Mouse (Mus musculus): Measurements from ENCODE around the gene Eif2ak4. TPM values are rescaled to one million over a fixed set of nuclear protein-coding genes. Genes with fewer than 3 reads are reported as not detected.

Eif2ak4 gene
- total and polyA plus RNA-seq, 3 experiments, result 16.1 to 22.3 (median 18.1) TPM

DNA sequence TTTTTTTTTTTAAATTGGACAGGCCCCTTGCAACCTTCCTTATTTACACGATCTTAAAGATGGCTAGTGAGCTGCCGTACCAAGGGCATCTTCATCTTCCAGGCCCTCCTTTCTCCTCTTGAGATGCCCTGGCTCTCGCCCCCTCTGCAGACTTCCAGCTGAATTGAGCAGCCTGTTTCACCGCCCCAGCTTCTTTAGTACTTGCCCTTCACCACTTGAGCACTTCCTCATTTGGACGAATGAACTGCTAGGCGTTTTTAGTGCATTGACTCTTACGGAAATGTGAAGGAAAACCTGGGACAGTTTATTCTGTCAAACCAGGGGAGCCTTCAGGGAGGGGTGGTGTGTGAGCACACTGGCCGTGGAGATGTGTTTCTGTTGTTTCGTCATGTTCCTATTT lies 40.9 kb downstream of the Eif2ak4 start:
- dilution Hi-C loops (cut with MboI; ENCODE audit: extremely low pct_ligation_motif_present, extremely low pct_unique_long_range_greater_than_20kb, low sequenced_read_pairs) (no loop called here), in situ Hi-C loops (cut with MboI; ENCODE audit: low pct_ligation_motif_present, low pct_unique_long_range_greater_than_20kb, low sequenced_read_pairs) (no loop called here)
- peaks cover 2% of the 10 kb centered on the region for H3K9me3 ChIP-seq (replicated peaks; ENCODE audit: low read length)
- H3K27me3 ChIP-seq (replicated peaks), result no peaks in the 10 kb centered on the region
- no peak overlapping the region for H3K9ac ChIP-seq (ENCODE audit: insufficient read depth, low read depth)
- no peak overlapping the region for H3K4me2 ChIP-seq (ENCODE audit: insufficient read depth, low read depth, poor library complexity, severe bottlenecking)
- no peaks in the 10 kb centered on the region for H3K79me2 ChIP-seq (replicated peaks; ENCODE audit: control insufficient read depth, extremely low read depth, insufficient read depth, poor library complexity, severe bottlenecking)
- H3K4me3 ChIP-seq (replicated peaks in 1 of 3; ENCODE audit: low read depth in 2 of 3, low read length in 2 of 3, poor library complexity in 1 of 3), result no peak overlapping the region
- no peak for DNase-seq (ENCODE audit: extremely low read depth)
- peaks cover 39 to 93% of the 10 kb centered on the region in 2 experiments for H3K36me3 ChIP-seq (replicated peaks in 1 of 2; ENCODE audit: control insufficient read depth in 1 of 2, insufficient read depth in 1 of 2, low read length in 1 of 2)
- TF ChIP-seq SMC3 (IDR thresholded peaks at IDR 0.05; ENCODE audit: low read depth, low read length), result no peak
- TF ChIP-seq NRF1 (IDR thresholded peaks at IDR 0.05; ENCODE audit: low read depth, low read length), result no peak
- no peak for TF ChIP-seq SIN3A (IDR thresholded peaks at IDR 0.05; ENCODE audit: low read length)
- no peak for TF ChIP-seq E2F4 (IDR thresholded peaks at IDR 0.05; ENCODE audit: insufficient replicate concordance, low read depth, low read length)
- TF ChIP-seq MAFK (IDR thresholded peaks at IDR 0.05; ENCODE audit: insufficient replicate concordance, low read length), result no peak
- no peak for TF ChIP-seq MAX (IDR thresholded peaks at IDR 0.05; ENCODE audit: low read length)
- TF ChIP-seq JUN (IDR thresholded peaks at IDR 0.05; ENCODE audit: insufficient read depth, low read depth, low read length), result no peak
- TF ChIP-seq MAZ (IDR thresholded peaks at IDR 0.05; ENCODE audit: low read depth, low read length), result no peak
- TF ChIP-seq ZNF384 (IDR thresholded peaks at IDR 0.05; ENCODE audit: low read depth, low read length), result no peak
- no peak for TF ChIP-seq TCF12 (IDR thresholded peaks at IDR 0.05; ENCODE audit: low read depth, low read length)
- no peak for TF ChIP-seq POLR2A (IDR thresholded peaks at IDR 0.05; ENCODE audit: low read depth, low read length)
- no peak for TF ChIP-seq IRF4 (IDR thresholded peaks at IDR 0.05; ENCODE audit: low read depth, low read length)
- TF ChIP-seq MEF2A (IDR thresholded peaks at IDR 0.05; ENCODE audit: borderline replicate concordance, low read depth, low read length), result no peak
- no peak for TF ChIP-seq HCFC1 (IDR thresholded peaks at IDR 0.05; ENCODE audit: low read depth, low read length)
- TF ChIP-seq RCOR1 (conservative IDR thresholded peaks at IDR 0.05; ENCODE audit: low read depth, low read length), result no peak
- TF ChIP-seq EP300 (IDR thresholded peaks at IDR 0.05; ENCODE audit: low read length), result no peak
- TF ChIP-seq BHLHE40 (IDR thresholded peaks at IDR 0.05; ENCODE audit: low read depth, low read length), result no peak
- no peak for TF ChIP-seq CHD1 (IDR thresholded peaks at IDR 0.05; ENCODE audit: low read depth, low read length)
- no peak for TF ChIP-seq GABPA (IDR thresholded peaks at IDR 0.05; ENCODE audit: insufficient replicate concordance, low read depth, low read length)
- no peak for TF ChIP-seq CTCF (conservative IDR thresholded peaks at IDR 0.05 in 1 of 2, IDR thresholded peaks at IDR 0.05 in 1 of 2; ENCODE audit: low read depth in 2 of 2, low read length in 2 of 2)
- no peak overlapping the region for H3K27ac ChIP-seq (ENCODE audit: insufficient read depth, low read depth)
- no peaks in the 10 kb centered on the region for H3K4me1 ChIP-seq (ENCODE audit: control insufficient read depth in 1 of 2, insufficient read depth in 2 of 2)

DNA sequence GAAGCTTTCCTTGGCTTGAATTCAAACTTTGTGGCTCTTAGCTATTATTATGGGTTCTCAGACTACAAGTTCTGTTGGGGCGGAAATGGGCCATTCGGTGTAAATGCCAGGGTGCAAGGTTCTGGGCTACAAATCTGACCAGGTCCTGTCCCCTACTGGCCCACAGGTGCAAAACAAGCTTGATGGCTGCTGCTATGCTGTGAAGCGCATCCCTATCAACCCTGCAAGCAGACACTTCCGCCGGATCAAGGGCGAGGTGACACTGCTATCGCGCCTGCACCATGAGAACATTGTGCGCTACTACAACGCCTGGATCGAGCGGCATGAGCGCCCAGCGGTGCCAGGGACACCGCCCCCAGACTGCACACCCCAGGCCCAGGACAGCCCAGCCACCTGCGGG lies 42.2 kb downstream of the Eif2ak4 start:
- no peaks in the 10 kb centered on the region for H3K27me3 ChIP-seq (replicated peaks)
- peaks cover 2% of the 10 kb centered on the region for H3K9me3 ChIP-seq (replicated peaks; ENCODE audit: low read length)
- H3K79me2 ChIP-seq (replicated peaks; ENCODE audit: control insufficient read depth, extremely low read depth, insufficient read depth, poor library complexity, severe bottlenecking), result no peaks in the 10 kb centered on the region
- peaks cover 44 to 92% of the 10 kb centered on the region in 2 experiments for H3K36me3 ChIP-seq (replicated peaks in 1 of 2; ENCODE audit: control insufficient read depth in 1 of 2, insufficient read depth in 1 of 2, low read length in 1 of 2)
- H3K9ac ChIP-seq (ENCODE audit: insufficient read depth, low read depth), result no peak overlapping the region
- TF ChIP-seq EP300 (IDR thresholded peaks at IDR 0.05; ENCODE audit: low read length), result no peak
- no peak for TF ChIP-seq JUN (IDR thresholded peaks at IDR 0.05; ENCODE audit: insufficient read depth, low read depth, low read length)
- no peak for TF ChIP-seq MYC (IDR thresholded peaks at IDR 0.05; ENCODE audit: low read depth, low read length)
- no peak for TF ChIP-seq PAX5 (IDR thresholded peaks at IDR 0.05; ENCODE audit: low read length)
- TF ChIP-seq ZKSCAN1 (IDR thresholded peaks at IDR 0.05; ENCODE audit: borderline replicate concordance, low read depth, low read length), result no peak
- no peak for TF ChIP-seq NELFE (IDR thresholded peaks at IDR 0.05; ENCODE audit: low read depth, low read length)
- no peak for TF ChIP-seq HCFC1 (IDR thresholded peaks at IDR 0.05; ENCODE audit: low read depth, low read length)
- no peak for TF ChIP-seq ETS1 (conservative IDR thresholded peaks at IDR 0.05; ENCODE audit: low read depth, low read length)
- no peak for TF ChIP-seq BHLHE40 (IDR thresholded peaks at IDR 0.05; ENCODE audit: low read depth, low read length)
- no peak for TF ChIP-seq ELF1 (IDR thresholded peaks at IDR 0.05; ENCODE audit: low read depth, low read length)
- no peak for TF ChIP-seq POLR2AphosphoS2 (IDR thresholded peaks at IDR 0.05; ENCODE audit: low read depth, low read length)
- no peak for TF ChIP-seq RCOR1 (conservative IDR thresholded peaks at IDR 0.05; ENCODE audit: low read depth, low read length)
- no peak for TF ChIP-seq JUND (conservative IDR thresholded peaks at IDR 0.05; ENCODE audit: low read depth, low read length)
- TF ChIP-seq ZC3H11A (IDR thresholded peaks at IDR 0.05; ENCODE audit: low read depth, low read length), result no peak
- TF ChIP-seq E2F4 (IDR thresholded peaks at IDR 0.05; ENCODE audit: insufficient replicate concordance, low read depth, low read length), result no peak
- no peak for TF ChIP-seq USF2 (conservative IDR thresholded peaks at IDR 0.05; ENCODE audit: low read depth, low read length)
- TF ChIP-seq CHD1 (IDR thresholded peaks at IDR 0.05; ENCODE audit: low read depth, low read length), result no peak
- no peak for TF ChIP-seq UBTF (IDR thresholded peaks at IDR 0.05; ENCODE audit: low read depth, low read length)
- H3K4me2 ChIP-seq (ENCODE audit: insufficient read depth, low read depth, poor library complexity, severe bottlenecking), result no peak overlapping the region
- dilution Hi-C loops (cut with MboI; ENCODE audit: extremely low pct_ligation_motif_present, extremely low pct_unique_long_range_greater_than_20kb, low sequenced_read_pairs), result no loop called here
- H3K4me1 ChIP-seq (ENCODE audit: control insufficient read depth in 1 of 2, insufficient read depth in 2 of 2), result no peaks in the 10 kb centered on the region
- in situ Hi-C loops (cut with MboI; ENCODE audit: low pct_ligation_motif_present, low pct_unique_long_range_greater_than_20kb, low sequenced_read_pairs), result no loop called here
- no peak overlapping the region for H3K27ac ChIP-seq (ENCODE audit: insufficient read depth, low read depth)
- H3K4me3 ChIP-seq (replicated peaks in 1 of 3; ENCODE audit: low read depth in 2 of 3, low read length in 2 of 3, poor library complexity in 1 of 3), result no peak overlapping the region
- DNase-seq (ENCODE audit: extremely low read depth), result no peak
